ENCODE assay signal across 12 mouse cellular contexts in genomic region chr2:127328090-127328851, GRCm38 (mm10). TPM values are rescaled to one million over a fixed set of nuclear protein-coding genes. Genes with fewer than 3 reads are reported as not detected.
A peak's percentile ranks its signal among the peaks of the same experiment; 100 is the strongest.
DNase-seq lines count a peak whose midpoint lies in the region; ATAC-seq and TF ChIP-seq lines count a peak whose summit lies in the region.
"Had no signal": no experiment of that assay in that cellular context is flagged by ENCODE, and none has a peak within 500 bp of the region (broad histone marks: within the 10 kb centered on the region; RNA-seq: fewer than 3 reads in every experiment).

No protein-coding gene starts in this region.

- no peaks in the 10 kb centered on the region; the same call in 1 of the 2 replicates for H3K4me1 ChIP-seq in kidney, embryonic 14.5 days (ENCODE audit: control insufficient read depth, insufficient read depth, low read length)
- peaks cover 12% of the 10 kb centered on the region for H3K4me1 ChIP-seq in bone marrow, adult 2 months (ENCODE audit: control insufficient read depth, insufficient read depth, low read length)
- no peaks in the 10 kb centered on the region for H3K4me1 ChIP-seq in limb, embryonic 14.5 days (ENCODE audit: control insufficient read depth, insufficient read depth, low read length)

- H3K9me3 ChIP-seq in kidney, embryonic 14.5 days (ENCODE audit: control insufficient read depth, low read length) = no peaks in the 10 kb centered on the region
- H3K9me3 ChIP-seq in limb, embryonic 14.5 days (ENCODE audit: control insufficient read depth, low read length) = no peaks in the 10 kb centered on the region
- H3K9me3 ChIP-seq: embryonic facial prominence, embryonic 13.5 days had no signal

- no peak overlapping the region for H3K27ac ChIP-seq in kidney, embryonic 14.5 days (ENCODE audit: low read depth, low read length)
- 0 out of 2 replicates have a peak overlapping the region, but pooled peaks have one; percentile 13 for H3K27ac ChIP-seq in bone marrow, adult 2 months (ENCODE audit: control insufficient read depth, insufficient read depth, low read depth, low read length, poor library complexity)
- no peak overlapping the region for H3K27ac ChIP-seq in limb, embryonic 14.5 days (replicated peaks; ENCODE audit: low read depth, low read length)

- no peak for DNase-seq in kidney, adult 8-10 months
- no peak for DNase-seq in limb, embryonic 14.5 days (ENCODE audit: low spot score)
- peak; percentile 33 to 66 for DNase-seq in thymus, adult 18-20 months
- DNase-seq in right cerebral cortex, postnatal 4 days = no peak
- no peak for DNase-seq in adrenal gland, postnatal 14 days
- DNase-seq in neural tube, embryonic 10.5 days (ENCODE audit: extremely low spot score, low spot score) = no peak
- DNase-seq: gastrocnemius, postnatal 14 days; lung, postnatal 4 days had no signal

- no peaks in the 10 kb centered on the region for H3K27me3 ChIP-seq in kidney, embryonic 14.5 days (ENCODE audit: control insufficient read depth, insufficient read depth, low read length)
- no peaks in the 10 kb centered on the region for H3K27me3 ChIP-seq in limb, embryonic 14.5 days (ENCODE audit: control insufficient read depth, insufficient read depth, low read length)
- H3K27me3 ChIP-seq: Patski had no signal

- no peak for TF ChIP-seq CTCF in bone marrow, adult 2 months (IDR thresholded peaks at IDR 0.05; ENCODE audit: control insufficient read depth, insufficient read depth, low read length)

- H3K4me2 ChIP-seq in kidney, embryonic 14.5 days (replicated peaks; ENCODE audit: low read depth, low read length) = no peak overlapping the region
- H3K4me2 ChIP-seq in limb, embryonic 14.5 days (replicated peaks; ENCODE audit: low read depth, low read length, severe bottlenecking) = no peak overlapping the region
- H3K4me2 ChIP-seq: embryonic facial prominence, embryonic 13.5 days had no signal

- peak; percentile 39; the same call in 1 of the 2 replicates for ATAC-seq in kidney, embryonic 14.5 days (ENCODE audit: low FRiP score, low TSS enrichment)
- ATAC-seq in limb, embryonic 14.5 days (ENCODE audit: low FRiP score, low read depth) = no peak
- ATAC-seq: Patski had no signal

- no peak for TF ChIP-seq POLR2A in bone marrow, adult 2 months (IDR thresholded peaks at IDR 0.05; ENCODE audit: borderline replicate concordance, control insufficient read depth, low read depth, low read length)
- TF ChIP-seq POLR2A in limb, embryonic 14.5 days (IDR thresholded peaks at IDR 0.05; ENCODE audit: borderline replicate concordance, extremely low read depth, insufficient read depth, insufficient read length) = no peak

- no peak overlapping the region for H3K4me3 ChIP-seq in kidney, embryonic 14.5 days (ENCODE audit: low read length)
- H3K4me3 ChIP-seq in bone marrow, adult 2 months (replicated peaks; ENCODE audit: control insufficient read depth, low read depth, low read length) = no peak overlapping the region
- H3K4me3 ChIP-seq in limb, embryonic 14.5 days (replicated peaks; ENCODE audit: low read length) = no peak overlapping the region
- H3K4me3 ChIP-seq: embryonic facial prominence, embryonic 13.5 days had no signal

- H3K9ac ChIP-seq in kidney, embryonic 14.5 days (ENCODE audit: low read depth, low read length) = no peak overlapping the region
- peak overlapping the region; percentile 41; the same call in 1 of the 2 replicates for H3K9ac ChIP-seq in limb, embryonic 14.5 days (ENCODE audit: low read depth, low read length, severe bottlenecking)
- H3K9ac ChIP-seq: embryonic facial prominence, embryonic 13.5 days had no signal

- H3K36me3 ChIP-seq in kidney, embryonic 14.5 days (ENCODE audit: control insufficient read depth, insufficient read depth, low read length) = no peaks in the 10 kb centered on the region
- H3K36me3 ChIP-seq in limb, embryonic 14.5 days (ENCODE audit: control insufficient read depth, insufficient read depth, low read length) = no peaks in the 10 kb centered on the region
- H3K36me3 ChIP-seq: embryonic facial prominence, embryonic 13.5 days had no signal

- 71% methylated on average over 12 of the region's 12 CpGs for WGBS in kidney, embryonic 14.5 days
- 25% methylated on average over 12 of the region's 12 CpGs for WGBS in bone marrow, adult 2 months
- WGBS in limb, embryonic 14.5 days = 69% methylated on average over 12 of the region's 12 CpGs

RNA-seq across cellular contexts. Expression of gene Dusp2, which starts 7.7 kb away (rescaled TPM):
- 13.0 and 14.2 TPM in 2 replicates for polyA plus RNA-seq in kidney, embryonic 14.5 days (2014; fragmentation: Nextera tagmentation; extraction: Ambion mirVana)
- 15.1 and 23.2 TPM in 2 replicates for polyA plus RNA-seq in bone marrow, adult 2 months (2011; ENCODE audit: insufficient read depth, insufficient read length, low replicate concordance, missing spikeins)
- 5.7 and 7.8 TPM in 2 replicates for polyA plus RNA-seq in limb, embryonic 14.5 days (2012; rRNA removed)
- polyA plus RNA-seq in limb, embryonic 14.5 days (2014; fragmentation: Nextera tagmentation; extraction: Ambion mirVana) = 7.4 and 7.6 TPM in 2 replicates
- total RNA-seq in adrenal gland, postnatal 14 days (2021) = 1.9 and 9.9 TPM in 2 replicates

RNA-seq across cellular contexts. Expression of gene Astl, which starts 10.2 kb away (rescaled TPM):
- polyA plus RNA-seq in kidney, embryonic 14.5 days (2014; fragmentation: Nextera tagmentation; extraction: Ambion mirVana) = not detected in 2 replicates
- not detected in 2 replicates for polyA plus RNA-seq in bone marrow, adult 2 months (2011; ENCODE audit: insufficient read depth, insufficient read length, low replicate concordance, missing spikeins)
- polyA plus RNA-seq in limb, embryonic 14.5 days (2012; rRNA removed) = 0.04 and 0.08 TPM in 2 replicates
- 0.14 and 0.40 TPM in 2 replicates for polyA plus RNA-seq in limb, embryonic 14.5 days (2014; fragmentation: Nextera tagmentation; extraction: Ambion mirVana)
- not detected in 2 replicates for total RNA-seq in adrenal gland, postnatal 14 days (2021)
- total RNA-seq: gastrocnemius, postnatal 14 days had no signal
- polyA plus RNA-seq: Patski had no signal

RNA-seq across cellular contexts. Expression of gene Adra2b, which starts 34.7 kb away (rescaled TPM):
- 0.69 and 1.8 TPM in 2 replicates for polyA plus RNA-seq in kidney, embryonic 14.5 days (2014; fragmentation: Nextera tagmentation; extraction: Ambion mirVana)
- 0.74 TPM in 1 of 2 replicates, not detected in the other for polyA plus RNA-seq in bone marrow, adult 2 months (2011; ENCODE audit: insufficient read depth, insufficient read length, low replicate concordance, missing spikeins)
- 0.21 and 0.33 TPM in 2 replicates for polyA plus RNA-seq in limb, embryonic 14.5 days (2012; rRNA removed)
- polyA plus RNA-seq in limb, embryonic 14.5 days (2014; fragmentation: Nextera tagmentation; extraction: Ambion mirVana) = 0.48 and 0.52 TPM in 2 replicates
- total RNA-seq in adrenal gland, postnatal 14 days (2021) = 2.6 TPM in 2 replicates
- polyA plus RNA-seq: Patski had no signal

RNA-seq across cellular contexts. Expression of gene Stard7, which starts 58.3 kb away (rescaled TPM):
- 53.0 and 102 TPM in 2 replicates for polyA plus RNA-seq in kidney, embryonic 14.5 days (2014; fragmentation: Nextera tagmentation; extraction: Ambion mirVana)
- polyA plus RNA-seq in bone marrow, adult 2 months (2011; ENCODE audit: insufficient read depth, insufficient read length, low replicate concordance, missing spikeins) = 23.7 and 25.4 TPM in 2 replicates
- 60.8 and 63.7 TPM in 2 replicates for polyA plus RNA-seq in limb, embryonic 14.5 days (2012; rRNA removed)
- polyA plus RNA-seq in limb, embryonic 14.5 days (2014; fragmentation: Nextera tagmentation; extraction: Ambion mirVana) = 79.0 and 80.8 TPM in 2 replicates
- 123 and 134 TPM in 2 replicates for total RNA-seq in adrenal gland, postnatal 14 days (2021)

Comparison
In these comparisons a context has a peak if more than half of its experiments do, and no peak if none do; other contexts are left out.
1. DNase-seq: peak in thymus, adult 18-20 months (2 of 2); none in kidney, adult 8-10 months (0 of 2), limb, embryonic 14.5 days (single experiment), right cerebral cortex, postnatal 4 days (single experiment), adrenal gland, postnatal 14 days (single experiment) and neural tube, embryonic 10.5 days (single experiment).